Mouse (Mus musculus) small intestine, adult 2 months (tissue): ENCODE data around the gene Mrln.

Experiments used
- CTCF ChIP-seq: fragments of 200-500 bp; IDR thresholded peaks from 2 replicates; pipeline ENCODE4 v1.5.1; 2012; ENCODE audit warnings: low read depth, mild to moderate bottlenecking, control low read depth, inconsistent platforms, low read length, moderate library complexity, mixed read lengths; ENCODE audit not compliant: insufficient replicate concordance, insufficient read length; ENCODE audit errors: extremely low read depth
- POLR2A ChIP-seq: fragments of 200-500 bp; IDR thresholded peaks from 2 replicates; pipeline ENCODE4 v1.6.1; 2012; ENCODE audit warnings: low read depth, mild to moderate bottlenecking, control low read depth, inconsistent platforms, low read length, moderate library complexity

DNA sequence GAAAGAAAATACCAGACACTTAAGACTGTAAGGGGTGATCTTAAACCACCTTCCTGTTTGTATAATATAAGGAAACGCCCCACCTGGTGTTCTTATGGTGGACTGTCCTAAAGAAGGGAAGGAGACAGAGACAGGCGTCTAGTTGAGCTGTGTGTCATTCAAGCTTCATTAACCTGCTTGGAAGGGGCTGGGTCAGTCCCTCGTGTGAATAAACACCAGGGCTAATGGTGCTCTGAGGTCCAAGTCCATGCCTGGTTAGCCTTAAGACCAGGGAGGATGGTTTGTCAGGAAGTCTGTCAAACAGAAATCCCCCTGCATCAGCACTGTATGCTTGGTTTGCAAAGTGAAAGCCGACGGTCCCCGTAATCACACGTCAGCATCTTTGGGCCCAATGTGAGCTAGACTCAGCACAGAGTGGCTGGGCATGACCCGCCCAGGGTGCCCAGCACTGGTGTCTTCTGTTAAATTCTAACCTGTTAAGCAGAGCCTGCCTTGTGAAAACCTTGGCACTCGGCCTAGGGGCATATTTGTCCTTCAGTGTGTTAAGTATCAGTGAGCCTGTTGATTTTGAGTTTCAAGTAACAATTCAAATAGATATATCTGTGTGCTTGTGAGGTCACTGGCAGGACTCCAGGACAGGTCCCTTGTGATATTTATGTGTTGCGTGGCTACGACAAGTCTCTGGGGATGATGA, 23.0 kb upstream of the Mrln start:
- TF ChIP-seq CTCF = no peak
- TF ChIP-seq POLR2A = no peak
